17 mouse cellular contexts compared by ENCODE assay signal in genomic region chr2:158889201-158889600, GRCm38 (mm10).
DNase-seq lines count a peak whose midpoint lies in the region; ATAC-seq and TF ChIP-seq lines count a peak whose summit lies in the region.
"Had no signal": no experiment of that assay in that cellular context is flagged by ENCODE, and none has a peak within 500 bp of the region (broad histone marks: within the 10 kb centered on the region; RNA-seq: fewer than 3 reads in every experiment).

No protein-coding gene starts in this region.

- no peak for TF ChIP-seq EP300 in lung, postnatal 0 days (IDR thresholded peaks at IDR 0.05)

- H3K9ac ChIP-seq in lung, postnatal 0 days (replicated peaks; ENCODE audit: low read depth), result no peak overlapping the region
- no peak overlapping the region for H3K9ac ChIP-seq in midbrain, embryonic 11.5 days (ENCODE audit: low read length)
- no peak overlapping the region for H3K9ac ChIP-seq in midbrain, embryonic 15.5 days
- H3K9ac ChIP-seq: embryonic facial prominence, embryonic 12.5 days had no signal

- ATAC-seq in frontal cortex, adult (ENCODE audit: low TSS enrichment), result peak; percentile 55; the same call in 1 of the 2 replicates
- ATAC-seq in lung, postnatal 0 days, result peak; percentile 61
- ATAC-seq in midbrain, embryonic 11.5 days (ENCODE audit: low FRiP score), result no peak
- ATAC-seq in midbrain, embryonic 15.5 days (replicated peaks), result no peak
- ATAC-seq in inflammation-experienced regulatory T-cells, adult 6 months, result no peak
- ATAC-seq: activated CD4-positive, CD25-positive, alpha-beta regulatory T cell, adult 4 months; Patski had no signal

- WGBS in lung, postnatal 0 days, result 44% methylated on average over 11 of the region's 11 CpGs
- WGBS in lung, adult 2 months, result 46% methylated on average over 11 of the region's 11 CpGs
- WGBS in midbrain, embryonic 11.5 days, result 62% methylated on average over 11 of the region's 11 CpGs
- WGBS in midbrain, embryonic 15.5 days, result 63% methylated on average over 11 of the region's 11 CpGs

- TF ChIP-seq CTCF in lung, postnatal 0 days (IDR thresholded peaks at IDR 0.05), result no peak
- TF ChIP-seq CTCF in lung, adult 2 months (IDR thresholded peaks at IDR 0.05; ENCODE audit: insufficient read depth, low read length), result no peak

- H3K27ac ChIP-seq in lung, postnatal 0 days (ENCODE audit: low read length), result no peak overlapping the region
- H3K27ac ChIP-seq in midbrain, embryonic 11.5 days (ENCODE audit: low read depth, low read length), result no peak overlapping the region
- H3K27ac ChIP-seq in midbrain, embryonic 15.5 days, result no peak overlapping the region
- H3K27ac ChIP-seq: embryonic facial prominence, embryonic 10.5 days; embryonic facial prominence, embryonic 12.5 days had no signal

- TF ChIP-seq POLR2A in lung, adult 2 months (IDR thresholded peaks at IDR 0.05; ENCODE audit: borderline replicate concordance, extremely low read depth, low read depth, low read length), result no peak

- no peaks in the 10 kb centered on the region for H3K36me3 ChIP-seq in lung, postnatal 0 days (ENCODE audit: insufficient read depth, low read length)
- H3K36me3 ChIP-seq in midbrain, embryonic 11.5 days (ENCODE audit: control insufficient read depth, insufficient read depth, low read length), result no peaks in the 10 kb centered on the region
- no peaks in the 10 kb centered on the region for H3K36me3 ChIP-seq in midbrain, embryonic 15.5 days (replicated peaks)
- H3K36me3 ChIP-seq: embryonic facial prominence, embryonic 10.5 days; embryonic facial prominence, embryonic 12.5 days; G1E had no signal

- no peaks in the 10 kb centered on the region for H3K9me3 ChIP-seq in lung, postnatal 0 days (ENCODE audit: low read length)
- no peaks in the 10 kb centered on the region for H3K9me3 ChIP-seq in midbrain, embryonic 11.5 days (ENCODE audit: control insufficient read depth, low read length)
- H3K9me3 ChIP-seq in midbrain, embryonic 15.5 days, result no peaks in the 10 kb centered on the region
- H3K9me3 ChIP-seq: embryonic facial prominence, embryonic 10.5 days; embryonic facial prominence, embryonic 12.5 days had no signal

- no peak overlapping the region for H3K4me3 ChIP-seq in lung, postnatal 0 days (ENCODE audit: low read depth, low read length)
- H3K4me3 ChIP-seq in lung, adult 2 months (replicated peaks; ENCODE audit: extremely low read depth, low read depth, low read length), result no peak overlapping the region
- no peak overlapping the region for H3K4me3 ChIP-seq in midbrain, embryonic 11.5 days (ENCODE audit: low read depth, low read length)
- H3K4me3 ChIP-seq in midbrain, embryonic 15.5 days, result no peak overlapping the region
- H3K4me3 ChIP-seq: embryonic facial prominence, embryonic 10.5 days; embryonic facial prominence, embryonic 12.5 days had no signal

- no peaks in the 10 kb centered on the region for H3K4me1 ChIP-seq in lung, postnatal 0 days (ENCODE audit: insufficient read depth, low read depth, low read length)
- H3K4me1 ChIP-seq in lung, adult 2 months (ENCODE audit: control insufficient read depth, insufficient read depth, low read length), result peaks cover 5% of the 10 kb centered on the region; the same call in 1 of the 2 replicates
- no peaks in the 10 kb centered on the region for H3K4me1 ChIP-seq in midbrain, embryonic 11.5 days (ENCODE audit: control insufficient read depth, insufficient read depth, low read length)
- H3K4me1 ChIP-seq in midbrain, embryonic 15.5 days, result no peaks in the 10 kb centered on the region
- H3K4me1 ChIP-seq: embryonic facial prominence, embryonic 12.5 days had no signal

- DNase-seq in frontal cortex, postnatal 36 days (ENCODE audit: low spot score in 2 of 2), result no peak
- DNase-seq in lung, postnatal 0 days (ENCODE audit: low spot score), result no peak
- no peak for DNase-seq in lung, adult 2 months
- peak; percentile 4 for DNase-seq in midbrain, embryonic 11.5 days (ENCODE audit: low spot score, missing footprints)
- DNase-seq: adrenal gland, adult 8-10 months; adrenal gland, postnatal 14 days; adrenal gland, postnatal 36 days; cerebellum, adult 11-12 months; cerebellum, adult 9-10 months had no signal

- H3K4me2 ChIP-seq in lung, postnatal 0 days (replicated peaks; ENCODE audit: low read depth, low read length), result no peak overlapping the region
- no peak overlapping the region for H3K4me2 ChIP-seq in midbrain, embryonic 11.5 days
- H3K4me2 ChIP-seq in midbrain, embryonic 15.5 days, result no peak overlapping the region
- H3K4me2 ChIP-seq: embryonic facial prominence, embryonic 12.5 days had no signal

- no peaks in the 10 kb centered on the region for H3K27me3 ChIP-seq in lung, postnatal 0 days (replicated peaks; ENCODE audit: insufficient read depth, low read length)
- H3K27me3 ChIP-seq in midbrain, embryonic 11.5 days (ENCODE audit: control insufficient read depth, insufficient read depth, low read length), result no peaks in the 10 kb centered on the region
- no peaks in the 10 kb centered on the region for H3K27me3 ChIP-seq in midbrain, embryonic 15.5 days (replicated peaks)
- H3K27me3 ChIP-seq: embryonic facial prominence, embryonic 12.5 days; Patski had no signal

Comparison
In these comparisons a context has a peak if more than half of its experiments do, and no peak if none do; other contexts are left out.
1. ATAC-seq: peak in frontal cortex, adult (single experiment) and lung, postnatal 0 days (single experiment); none in midbrain, embryonic 11.5 days (single experiment), midbrain, embryonic 15.5 days (single experiment) and inflammation-experienced regulatory T-cells, adult 6 months (single experiment).